Mouse (Mus musculus) CH12.LX (cell line): ENCODE measurements at regions not wholly inside any gene's neighbourhood (a gene's known extent, or its start where the extent isn't known, plus 50 kb on each side); places are given as distances from the start of the nearest gene placed in this dataset.

ENCODE experiments used
- DNase-seq: peaks from one replicate; pipeline ENCODE4 v3.0.0-alpha.2; 2013; ENCODE audit errors: extremely low read depth
- H3K27ac ChIP-seq: 2 replicates; pipeline ENCODE4 v1.5.1; 2012; ENCODE audit warnings: low read depth, mild to moderate bottlenecking, control low read depth, moderate library complexity; ENCODE audit not compliant: insufficient read depth
- H3K27me3 ChIP-seq: replicated peaks from 2 replicates; pipeline ENCODE3; 2012; ENCODE audit warnings: inconsistent platforms
- H3K36me3 ChIP-seq, 2 experiments: replicated peaks in 1 of 2; 2 replicates each; pipeline versions ENCODE3 to v1.6.1; 2012; ENCODE audit warnings: inconsistent platforms in 1 of 2, low read length in 1 of 2, mild to moderate bottlenecking in 1 of 2, mixed read lengths in 1 of 2, moderate library complexity in 1 of 2; ENCODE audit not compliant: control insufficient read depth in 1 of 2, insufficient read depth in 1 of 2
- H3K4me1 ChIP-seq, 2 experiments: 2 replicates each; pipeline ENCODE4 v1.6.1; 2012; ENCODE audit warnings: inconsistent platforms in 1 of 2, moderate library complexity in 1 of 2; ENCODE audit not compliant: insufficient read depth in 2 of 2, control insufficient read depth in 1 of 2
- H3K4me2 ChIP-seq: 2 replicates; pipeline ENCODE4 v1.6.1; 2012; ENCODE audit warnings: low read depth, mild to moderate bottlenecking, control low read depth; ENCODE audit not compliant: poor library complexity, insufficient read depth, severe bottlenecking
- H3K4me3 ChIP-seq, 3 experiments: fragments of 150-350 bp in 1 of 3; sonication (generic) in 1 of 3; replicated peaks in 1 of 3; 2 replicates each; pipeline versions ENCODE3 to v1.5.1; 2011 to 2012; ENCODE audit warnings: low read depth in 2 of 3, low read length in 2 of 3, mild to moderate bottlenecking in 2 of 3, moderate library complexity in 2 of 3, control low read depth in 1 of 3, improper control_type of control experiment in 1 of 3, inconsistent platforms in 1 of 3, mixed read lengths in 1 of 3; ENCODE audit not compliant: poor library complexity in 1 of 3
- H3K79me2 ChIP-seq: replicated peaks from 2 replicates; pipeline ENCODE4 v1.6.1; 2012; ENCODE audit warnings: mild to moderate bottlenecking, moderate library complexity; ENCODE audit not compliant: control insufficient read depth, poor library complexity, insufficient read depth, severe bottlenecking; ENCODE audit errors: extremely low read depth
- H3K9ac ChIP-seq: 2 replicates; pipeline ENCODE4 v1.6.1; 2012; ENCODE audit warnings: low read depth, mild to moderate bottlenecking, control low read depth, moderate library complexity; ENCODE audit not compliant: insufficient read depth
- H3K9me3 ChIP-seq: replicated peaks from 2 replicates; pipeline ENCODE3; 2012; ENCODE audit warnings: low read length, inconsistent platforms, mixed read lengths
- BHLHE40 ChIP-seq: IDR thresholded peaks from 2 replicates; pipeline ENCODE4 v1.6.1; 2011; ENCODE audit warnings: mild to moderate bottlenecking, low read depth, low read length, improper control_type of control experiment
- E2F4 ChIP-seq: IDR thresholded peaks from 2 replicates; pipeline ENCODE4 v1.6.1; 2011; ENCODE audit warnings: low read depth, low read length, improper control_type of control experiment; ENCODE audit not compliant: insufficient replicate concordance
- ELF1 ChIP-seq: IDR thresholded peaks from 2 replicates; pipeline ENCODE4 v1.6.1; 2014; ENCODE audit warnings: low read depth, mild to moderate bottlenecking, inconsistent platforms, low read length, improper control_type of control experiment
- GABPA ChIP-seq: IDR thresholded peaks from 2 replicates; pipeline ENCODE4 v1.6.1; 2012; ENCODE audit warnings: low read depth, low read length, improper control_type of control experiment, inconsistent platforms; ENCODE audit not compliant: insufficient replicate concordance
- HCFC1 ChIP-seq: IDR thresholded peaks from 2 replicates; pipeline ENCODE4 v1.6.1; 2012; ENCODE audit warnings: low read depth, mild to moderate bottlenecking, inconsistent platforms, low read length, improper control_type of control experiment
- JUN ChIP-seq: IDR thresholded peaks from 2 replicates; pipeline ENCODE4 v1.6.1; 2011; ENCODE audit warnings: low read depth, mild to moderate bottlenecking, low read length, improper control_type of control experiment, moderate library complexity; ENCODE audit not compliant: insufficient read depth
- JUND ChIP-seq: conservative IDR thresholded peaks from 2 replicates; pipeline ENCODE4 v1.6.1; 2011; ENCODE audit warnings: low read depth, low read length, improper control_type of control experiment
- MAZ ChIP-seq: IDR thresholded peaks from 2 replicates; pipeline ENCODE4 v1.6.1; 2012; ENCODE audit warnings: low read depth, mild to moderate bottlenecking, inconsistent platforms, low read length, improper control_type of control experiment, moderate library complexity
- MYC ChIP-seq: IDR thresholded peaks from 2 replicates; pipeline ENCODE4 v1.6.1; 2011; ENCODE audit warnings: low read depth, mild to moderate bottlenecking, improper control_type of control experiment, low read length
- NRF1 ChIP-seq: IDR thresholded peaks from 2 replicates; pipeline ENCODE4 v1.6.1; 2014; ENCODE audit warnings: low read depth, mild to moderate bottlenecking, inconsistent platforms, low read length, improper control_type of control experiment, moderate library complexity
- PAX5 ChIP-seq: IDR thresholded peaks from 2 replicates; pipeline ENCODE4 v1.6.1; 2012; ENCODE audit warnings: low read length, inconsistent platforms, mixed read lengths
- POLR2A ChIP-seq: IDR thresholded peaks from 2 replicates; pipeline ENCODE4 v1.6.1; 2011; ENCODE audit warnings: low read depth, mild to moderate bottlenecking, improper control_type of control experiment, low read length
- RCOR1 ChIP-seq: conservative IDR thresholded peaks from 2 replicates; pipeline ENCODE4 v1.6.1; 2012; ENCODE audit warnings: low read depth, mild to moderate bottlenecking, inconsistent platforms, low read length, improper control_type of control experiment
- TBP ChIP-seq: conservative IDR thresholded peaks from 2 replicates; pipeline ENCODE4 v1.6.1; 2011; ENCODE audit warnings: low read depth, low read length, improper control_type of control experiment
- TCF12 ChIP-seq: IDR thresholded peaks from 2 replicates; pipeline ENCODE4 v1.6.1; 2014; ENCODE audit warnings: low read depth, mild to moderate bottlenecking, inconsistent platforms, low read length, improper control_type of control experiment
- UBTF ChIP-seq: IDR thresholded peaks from 2 replicates; pipeline ENCODE4 v1.6.1; 2012; ENCODE audit warnings: low read depth, mild to moderate bottlenecking, inconsistent platforms, low read length, improper control_type of control experiment, moderate library complexity
- USF2 ChIP-seq: conservative IDR thresholded peaks from 2 replicates; pipeline ENCODE4 v1.6.1; 2011; ENCODE audit warnings: low read depth, low read length, improper control_type of control experiment
- ZKSCAN1 ChIP-seq: IDR thresholded peaks from 2 replicates; pipeline ENCODE4 v1.6.1; 2012; ENCODE audit warnings: low read depth, inconsistent platforms, low read length, improper control_type of control experiment, borderline replicate concordance
- ZNF384 ChIP-seq: IDR thresholded peaks from 2 replicates; pipeline ENCODE4 v1.6.1; 2012; ENCODE audit warnings: low read depth, low read length, improper control_type of control experiment, inconsistent platforms
- dilution Hi-C: fragments of 300-500 bp; cut with MboI; formaldehyde crosslinking; loops from 2 replicates; pipeline ENCODE4 v1.14.3; 2020; ENCODE audit warnings: low sequenced_read_pairs; ENCODE audit not compliant: extremely low pct_unique_long_range_greater_than_20kb, extremely low pct_ligation_motif_present
- in situ Hi-C: fragments of 300-500 bp; cut with MboI; formaldehyde crosslinking; loops from 3 replicates; pipeline ENCODE4 v1.14.3; 2019; ENCODE audit warnings: low sequenced_read_pairs, low pct_ligation_motif_present, low pct_unique_long_range_greater_than_20kb, mixed read lengths

GRCm38 (mm10) chr12:14032363-14032762, 119.5 kb downstream of the Fam84a start:
- Histone ChIP-seq H3K79me2 (no peaks in the 10 kb centered on the region), H3K9me3 (no peaks in the 10 kb centered on the region), H3K27me3 (no peaks in the 10 kb centered on the region), H3K4me1 (no peaks in the 10 kb centered on the region), H3K4me2 (no peak overlapping the region), H3K4me3 (no peak overlapping the region), H3K36me3 (no peaks in the 10 kb centered on the region), H3K9ac (no peak overlapping the region), H3K27ac (no peak overlapping the region)
- in situ Hi-C loops = no loop called here
- no peak for DNase-seq
- dilution Hi-C loops = no loop called here
- TF ChIP-seq JUN = no peak
- TF ChIP-seq TCF12 = no peak
- no peak for TF ChIP-seq HCFC1
- TF ChIP-seq GABPA = no peak

GRCm38 (mm10) chr12:14015271-14015670, 136.6 kb downstream of the Fam84a start:
- no peaks in the 10 kb centered on the region for H3K4me1 ChIP-seq
- H3K9me3 ChIP-seq = no peaks in the 10 kb centered on the region
- no peak for DNase-seq
- dilution Hi-C loops = no loop called here
- H3K4me2 ChIP-seq = no peak overlapping the region
- H3K27ac ChIP-seq = no peak overlapping the region
- no peaks in the 10 kb centered on the region for H3K79me2 ChIP-seq
- no peaks in the 10 kb centered on the region for H3K36me3 ChIP-seq
- no peak for TF ChIP-seq USF2
- TF ChIP-seq UBTF = no peak
- TF ChIP-seq BHLHE40 = no peak
- no peak for TF ChIP-seq ZNF384
- TF ChIP-seq ZKSCAN1 = no peak
- no peak for TF ChIP-seq GABPA
- TF ChIP-seq, all 38 proteins: peak for 0
- Histone ChIP-seq H3K27me3 (no peaks in the 10 kb centered on the region), H3K4me3 (no peak overlapping the region), H3K9ac (no peak overlapping the region)
- in situ Hi-C loops = no loop called here

GRCm38 (mm10) chr12:14005991-14006390, 145.9 kb downstream of the Fam84a start:
- no peak overlapping the region for H3K4me2 ChIP-seq
- H3K27ac ChIP-seq = no peak overlapping the region
- dilution Hi-C loops = no loop called here
- H3K36me3 ChIP-seq = no peaks in the 10 kb centered on the region
- H3K4me3 ChIP-seq = no peak overlapping the region
- no peaks in the 10 kb centered on the region for H3K27me3 ChIP-seq
- no peak for DNase-seq
- no peak for TF ChIP-seq TBP
- TF ChIP-seq RCOR1 = no peak
- TF ChIP-seq PAX5 = no peak
- no peak for TF ChIP-seq TCF12
- TF ChIP-seq MAZ = no peak
- TF ChIP-seq POLR2A = no peak
- TF ChIP-seq E2F4 = no peak
- TF ChIP-seq MYC = no peak
- TF ChIP-seq JUND = no peak
- TF ChIP-seq ELF1 = no peak
- no peak for TF ChIP-seq NRF1
- TF ChIP-seq, all 38 proteins: peak for 0
- Histone ChIP-seq H3K9ac (no peak overlapping the region), H3K9me3 (no peaks in the 10 kb centered on the region), H3K79me2 (no peaks in the 10 kb centered on the region), H3K4me1 (no peaks in the 10 kb centered on the region)
- in situ Hi-C loops = no loop called here
